Mouse (Mus musculus) forebrain, embryonic 11.5 days (tissue): Measurements from ENCODE around the gene Dapl1. TPM values are rescaled to one million over a fixed set of nuclear protein-coding genes. Genes with fewer than 3 reads are reported as not detected.

Experiments
- ATAC-seq: fragments of 200-750 bp; cut with Nextera tagmentation; replicated peaks from 2 replicates; pipeline ENCODE4 v1.8.0; 2017; ENCODE audit warnings: moderate TSS enrichment; ENCODE audit not compliant: low FRiP score
- DNase-seq: peaks from one replicate; pipeline ENCODE4 v3.0.0-alpha.2; 2017; ENCODE audit warnings: low spot score
- H3K27ac ChIP-seq: fragments of 300-500 bp; sonication (generic); 2 replicates; pipeline ENCODE4 v1.5.1; 2014; ENCODE audit warnings: low read depth, low read length
- H3K27me3 ChIP-seq: fragments of 300-500 bp; sonication (generic); 2 replicates; pipeline ENCODE4 v1.6.1; 2014; ENCODE audit warnings: mild to moderate bottlenecking, low read length, mixed read lengths; ENCODE audit not compliant: control insufficient read depth, insufficient read depth
- H3K36me3 ChIP-seq: fragments of 300-500 bp; sonication (generic); 2 replicates; pipeline ENCODE4 v1.6.1; 2014; ENCODE audit warnings: mild to moderate bottlenecking, low read length, moderate library complexity, mixed read lengths; ENCODE audit not compliant: control insufficient read depth, insufficient read depth
- H3K4me1 ChIP-seq: fragments of 300-500 bp; sonication (generic); replicated peaks from 2 replicates; pipeline ENCODE4 v1.6.1; 2014; ENCODE audit warnings: low read length, mixed read lengths; ENCODE audit not compliant: control insufficient read depth, insufficient read depth
- H3K4me2 ChIP-seq: fragments of 300-500 bp; sonication (generic); 2 replicates; pipeline ENCODE4 v1.6.1; 2014; ENCODE audit warnings: low read depth, mild to moderate bottlenecking, low read length, moderate library complexity, mixed read lengths; ENCODE audit not compliant: severe bottlenecking
- H3K4me3 ChIP-seq: fragments of 300-500 bp; sonication (generic); 2 replicates; pipeline ENCODE4 v1.5.1; 2014; ENCODE audit warnings: low read depth, low read length
- H3K9ac ChIP-seq: fragments of 300-500 bp; sonication (generic); 2 replicates; pipeline ENCODE4 v1.6.1; 2014; ENCODE audit warnings: low read length
- H3K9me3 ChIP-seq: fragments of 300-500 bp; sonication (generic); 2 replicates; pipeline ENCODE4 v1.6.1; 2016; ENCODE audit warnings: low read length, mixed read lengths; ENCODE audit not compliant: control insufficient read depth
- WGBS: fragments of 180-500 bp; shearing (Covaris S2); extraction: QIAGEN DNeasy Blood & Tissue Kit; methylation state at CpG from one replicate; pipeline ENCODE4 v1.1.7; 2014; 5-methylcytosine and 5-hydroxymethylcytosine counted together
- polyA plus RNA-seq: library from polyadenylated mRNA; unstranded; fragments of >200 nt; fragmentation: Nextera tagmentation; extraction: Ambion mirVana; gene quantifications from 2 replicates; pipeline ENCODE4 v1.2.1, GENCODE M21; 2014

The Dapl1 gene
- polyA plus RNA-seq, 1 experiment from 2014 or later: 1.1 TPM

- no peak overlapping the region for H3K4me2 ChIP-seq
- H3K4me1 ChIP-seq: no peaks in the 10 kb centered on the region; the same call in 1 of the 2 replicates
- ATAC-seq: no peak
- no peak overlapping the region for H3K9ac ChIP-seq
- H3K27me3 ChIP-seq: no peaks in the 10 kb centered on the region
- H3K9me3 ChIP-seq: no peaks in the 10 kb centered on the region
- H3K27ac ChIP-seq: no peak overlapping the region
- 70% methylated on average over 2 of the region's 2 CpGs for WGBS
- H3K36me3 ChIP-seq: no peaks in the 10 kb centered on the region
- no peak for DNase-seq
- H3K4me3 ChIP-seq: no peak overlapping the region
These were observed 3.8 kb downstream of the Dapl1 start for GRCm38 (mm10) chr2:59488235-59488634.

GRCm38 (mm10) chr2:59490353-59490752 is 5.9 kb downstream of the Dapl1 start:
- WGBS: 75% methylated on average over 7 of the region's 7 CpGs
- ATAC-seq (no peak), DNase-seq (no peak)
- H3K4me1 ChIP-seq: no peaks in the 10 kb centered on the region; the same call in 1 of the 2 replicates
- H3K9me3 ChIP-seq: no peaks in the 10 kb centered on the region
- no peaks in the 10 kb centered on the region for H3K36me3 ChIP-seq
- no peak overlapping the region for H3K27ac ChIP-seq
- no peak overlapping the region for H3K4me3 ChIP-seq
- no peak overlapping the region for H3K9ac ChIP-seq
- no peaks in the 10 kb centered on the region for H3K27me3 ChIP-seq
- no peak overlapping the region for H3K4me2 ChIP-seq

- H3K27ac ChIP-seq: no peak overlapping the region
- 10% methylated on average over 13 of the region's 13 CpGs for WGBS
- H3K4me2 ChIP-seq: no peak overlapping the region
- ATAC-seq (no peak), DNase-seq (no peak)
- no peak overlapping the region for H3K9ac ChIP-seq
- H3K4me3 ChIP-seq: no peak overlapping the region
- no peaks in the 10 kb centered on the region; the same call in 1 of the 2 replicates for H3K4me1 ChIP-seq
- no peaks in the 10 kb centered on the region for H3K27me3 ChIP-seq
- H3K9me3 ChIP-seq: no peaks in the 10 kb centered on the region
- no peaks in the 10 kb centered on the region for H3K36me3 ChIP-seq
These were observed 9.1 kb downstream of the Dapl1 start for GRCm38 (mm10) chr2:59493445-59494085.

- no peak overlapping the region for H3K4me2 ChIP-seq
- H3K27ac ChIP-seq: no peak overlapping the region
- no peaks in the 10 kb centered on the region for H3K27me3 ChIP-seq
- no peak overlapping the region for H3K9ac ChIP-seq
- H3K9me3 ChIP-seq: no peaks in the 10 kb centered on the region
- WGBS: 93% methylated on average over 8 of the region's 8 CpGs
- ATAC-seq (no peak), DNase-seq (no peak)
- no peaks in the 10 kb centered on the region for H3K4me1 ChIP-seq
- H3K36me3 ChIP-seq: no peaks in the 10 kb centered on the region
- no peak overlapping the region for H3K4me3 ChIP-seq
These were observed 14.7 kb downstream of the Dapl1 start for GRCm38 (mm10) chr2:59499146-59499545.

- no peaks in the 10 kb centered on the region for H3K36me3 ChIP-seq
- H3K4me1 ChIP-seq: no peaks in the 10 kb centered on the region
- ATAC-seq (no peak), DNase-seq (no peak)
- no peaks in the 10 kb centered on the region for H3K27me3 ChIP-seq
- H3K4me3 ChIP-seq: no peak overlapping the region
- WGBS: 93% methylated on average over 2 of the region's 2 CpGs
- no peak overlapping the region for H3K4me2 ChIP-seq
- H3K27ac ChIP-seq: no peak overlapping the region
- no peaks in the 10 kb centered on the region for H3K9me3 ChIP-seq
- no peak overlapping the region for H3K9ac ChIP-seq
These were observed 15.3 kb downstream of the Dapl1 start for GRCm38 (mm10) chr2:59499717-59500116.

GRCm38 (mm10) chr2:59509061-59509460 is 24.6 kb downstream of the Dapl1 start:
- Histone ChIP-seq H3K9ac (no peak overlapping the region), H3K4me1 (no peaks in the 10 kb centered on the region), H3K27me3 (no peaks in the 10 kb centered on the region), H3K4me3 (no peak overlapping the region), H3K4me2 (no peak overlapping the region), H3K27ac (no peak overlapping the region), H3K9me3 (no peaks in the 10 kb centered on the region; the same call in 1 of the 2 replicates), H3K36me3 (no peaks in the 10 kb centered on the region)
- DNase-seq (no peak), ATAC-seq (no peak)
- 81% methylated on average over 4 of the region's 4 CpGs for WGBS

- no peak overlapping the region for H3K9ac ChIP-seq
- H3K27ac ChIP-seq: no peak overlapping the region
- 51% methylated on average over 9 of the region's 9 CpGs for WGBS
- no peaks in the 10 kb centered on the region for H3K27me3 ChIP-seq
- no peaks in the 10 kb centered on the region for H3K36me3 ChIP-seq
- no peak overlapping the region for H3K4me3 ChIP-seq
- no peak for ATAC-seq
- no peaks in the 10 kb centered on the region; the same call in 1 of the 2 replicates for H3K9me3 ChIP-seq
- no peaks in the 10 kb centered on the region for H3K4me1 ChIP-seq
- no peak overlapping the region for H3K4me2 ChIP-seq
- DNase-seq: no peak
These were observed 26.0 kb downstream of the Dapl1 start for GRCm38 (mm10) chr2:59510416-59510815.

GRCm38 (mm10) chr2:59510882-59511281 is 26.4 kb downstream of the Dapl1 start:
- no peaks in the 10 kb centered on the region for H3K36me3 ChIP-seq
- H3K4me1 ChIP-seq: no peaks in the 10 kb centered on the region
- no peak overlapping the region for H3K27ac ChIP-seq
- H3K4me3 ChIP-seq: no peak overlapping the region
- H3K4me2 ChIP-seq: no peak overlapping the region
- no peak overlapping the region for H3K9ac ChIP-seq
- 83% methylated on average over 6 of the region's 6 CpGs for WGBS
- no peaks in the 10 kb centered on the region; the same call in 1 of the 2 replicates for H3K9me3 ChIP-seq
- ATAC-seq (no peak), DNase-seq (no peak)
- H3K27me3 ChIP-seq: no peaks in the 10 kb centered on the region

- Histone ChIP-seq H3K9me3 (no peaks in the 10 kb centered on the region), H3K27ac (no peak overlapping the region), H3K36me3 (no peaks in the 10 kb centered on the region), H3K4me2 (no peak overlapping the region), H3K9ac (no peak overlapping the region), H3K27me3 (no peaks in the 10 kb centered on the region), H3K4me3 (no peak overlapping the region), H3K4me1 (no peaks in the 10 kb centered on the region; the same call in 1 of the 2 replicates)
- DNase-seq (no peak), ATAC-seq (no peak)
- 91% methylated on average over 10 of the region's 10 CpGs for WGBS
These were observed 36.2 kb downstream of the Dapl1 start for GRCm38 (mm10) chr2:59520663-59521062.
